Mouse (Mus musculus) heart, embryonic 10.5 days (tissue): ENCODE results near the gene Mdm4. TPM values are rescaled to one million over a fixed set of nuclear protein-coding genes. Genes with fewer than 3 reads are reported as not detected.
A peak's percentile ranks its signal among the peaks of the same experiment; 100 is the strongest.

ENCODE experiments used
- DNase-seq: peaks from one replicate; pipeline ENCODE4 v3.0.0-alpha.2; 2017; ENCODE audit warnings: low spot score
- H3K27ac ChIP-seq: fragments of 300-500 bp; sonication (generic); 2 replicates; pipeline ENCODE4 v1.5.1; 2016; ENCODE audit warnings: mild to moderate bottlenecking
- H3K27me3 ChIP-seq: fragments of 300-500 bp; sonication (generic); 2 replicates; pipeline ENCODE4 v1.6.1; 2016; ENCODE audit warnings: mild to moderate bottlenecking; ENCODE audit not compliant: poor library complexity, insufficient read depth, severe bottlenecking
- H3K36me3 ChIP-seq: fragments of 300-500 bp; sonication (generic); 2 replicates; pipeline ENCODE4 v1.6.1; 2016; ENCODE audit warnings: mild to moderate bottlenecking, moderate library complexity
- H3K4me1 ChIP-seq: fragments of 300-500 bp; sonication (generic); 2 replicates; pipeline ENCODE4 v1.6.1; 2016; ENCODE audit warnings: mild to moderate bottlenecking
- H3K4me3 ChIP-seq: fragments of 300-500 bp; sonication (generic); 2 replicates; pipeline ENCODE4 v1.5.1; 2016; ENCODE audit warnings: mild to moderate bottlenecking, moderate library complexity
- H3K9me3 ChIP-seq: fragments of 300-500 bp; sonication (generic); 2 replicates; pipeline ENCODE4 v1.6.1; 2016; ENCODE audit warnings: mild to moderate bottlenecking, moderate library complexity
- WGBS: fragments of 180-500 bp; shearing (Covaris S2); methylation state at CpG from one replicate; pipeline ENCODE4 v1.1.7; 2016; 5-methylcytosine and 5-hydroxymethylcytosine counted together
- polyA plus RNA-seq: library from polyadenylated mRNA; unstranded; fragments of >200 nt; fragmentation: Nextera tagmentation; extraction: Ambion mirVana; gene quantifications from 2 replicates; pipeline ENCODE4 v1.2.1, GENCODE M21; 2016

Mdm4 gene
- polyA plus RNA-seq, 1 experiment from 2014 or later, result 32.8 TPM

- DNase-seq, result no peak
- Histone ChIP-seq H3K4me3 (peak overlapping the region; percentile 45), H3K27ac (peak overlapping the region; percentile 94), H3K9me3 (no peaks in the 10 kb centered on the region), H3K27me3 (no peaks in the 10 kb centered on the region), H3K36me3 (peaks cover 27% of the 10 kb centered on the region), H3K4me1 (peaks cover 81% of the 10 kb centered on the region)
- 56% methylated on average over 12 of the region's 12 CpGs for WGBS
Measured at GRCm38 (mm10) chr1:133069275-133070120, 39.1 kb upstream of the Mdm4 start.

- no peaks in the 10 kb centered on the region for H3K27me3 ChIP-seq
- peak overlapping the region; percentile 94 for H3K27ac ChIP-seq
- H3K4me1 ChIP-seq, result peaks cover 75% of the 10 kb centered on the region
- 77% methylated on average over 15 of the region's 15 CpGs for WGBS
- no peak for DNase-seq
- H3K4me3 ChIP-seq, result peak overlapping the region; percentile 45
- peaks cover 29% of the 10 kb centered on the region for H3K36me3 ChIP-seq
- H3K9me3 ChIP-seq, result no peaks in the 10 kb centered on the region
Measured at GRCm38 (mm10) chr1:133068669-133069274, 38.4 kb upstream of the Mdm4 start.

DNA sequence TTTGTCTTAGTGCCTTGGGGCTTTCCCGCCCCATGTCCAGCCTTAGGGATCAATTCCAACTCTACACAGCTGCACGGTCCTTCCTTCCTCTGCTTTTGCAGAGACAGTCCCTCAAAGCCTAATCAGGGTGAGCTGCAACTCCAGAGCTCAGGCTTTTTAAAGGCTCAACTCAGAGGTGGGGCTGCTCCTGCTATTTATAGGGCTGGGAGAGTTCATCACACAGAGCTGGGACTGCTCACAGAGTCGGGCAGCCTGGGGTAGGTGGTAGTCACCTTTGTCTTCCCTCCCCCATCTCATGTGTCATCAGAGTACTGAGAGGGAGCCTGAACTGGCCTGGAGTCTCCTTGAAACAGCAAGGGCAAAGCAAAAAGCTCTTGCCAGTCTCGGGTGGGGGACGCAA, 37.9 kb upstream of the Mdm4 start:
- peaks cover 70% of the 10 kb centered on the region for H3K4me1 ChIP-seq
- peak; percentile 86 for DNase-seq
- H3K27me3 ChIP-seq, result no peaks in the 10 kb centered on the region
- WGBS, result 27% methylated on average over 5 of the region's 5 CpGs
- peak overlapping the region; percentile 94 for H3K27ac ChIP-seq
- H3K36me3 ChIP-seq, result peaks cover 34% of the 10 kb centered on the region
- no peaks in the 10 kb centered on the region for H3K9me3 ChIP-seq
- H3K4me3 ChIP-seq, result peak overlapping the region; percentile 45

DNA sequence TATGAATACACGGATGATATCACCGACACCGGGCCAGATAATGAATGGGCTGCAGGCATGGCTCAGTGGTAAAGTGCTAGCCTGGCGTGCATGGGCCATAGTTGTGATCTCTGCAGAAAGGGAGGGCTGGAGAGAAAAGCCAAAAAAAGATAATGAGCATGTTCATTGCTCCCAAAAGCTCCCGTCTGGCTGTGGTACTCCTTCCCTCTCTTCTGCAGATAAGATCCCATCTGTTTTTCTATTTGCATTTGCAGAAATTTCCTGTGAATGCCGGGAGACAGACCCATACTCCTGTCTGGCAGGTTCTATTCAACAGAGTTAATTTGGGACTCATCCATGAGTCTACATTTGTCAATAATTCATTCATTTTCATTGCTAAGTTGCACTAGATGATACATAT, 32.8 kb upstream of the Mdm4 start:
- H3K9me3 ChIP-seq, result no peaks in the 10 kb centered on the region
- DNase-seq, result no peak
- WGBS, result 82% methylated on average over 6 of the region's 6 CpGs
- H3K27ac ChIP-seq, result no peak overlapping the region
- H3K36me3 ChIP-seq, result peaks cover 44% of the 10 kb centered on the region
- no peaks in the 10 kb centered on the region for H3K27me3 ChIP-seq
- H3K4me1 ChIP-seq, result peaks cover 42% of the 10 kb centered on the region
- H3K4me3 ChIP-seq, result no peak overlapping the region

DNA sequence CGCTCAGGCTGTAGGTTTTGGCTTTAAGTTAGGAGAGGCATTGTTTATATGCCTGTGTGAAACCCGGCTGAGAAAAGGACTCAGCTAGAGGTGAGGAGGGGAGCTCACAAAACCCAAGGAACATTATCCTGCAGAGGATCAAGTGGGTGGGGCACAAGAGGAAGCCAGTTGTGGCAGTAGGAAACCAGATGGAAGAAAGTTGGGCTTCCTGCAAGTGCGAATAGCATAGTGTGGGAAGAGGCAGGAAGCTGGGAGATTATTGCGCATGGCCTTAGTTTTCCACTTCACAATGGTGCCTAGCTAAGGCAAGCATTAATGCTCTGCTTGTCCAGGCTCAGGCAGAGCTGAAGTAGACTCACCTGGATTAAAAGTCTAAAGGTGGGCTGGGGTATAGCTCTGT, 30.3 kb upstream of the Mdm4 start:
- DNase-seq, result no peak
- Histone ChIP-seq H3K27me3 (no peaks in the 10 kb centered on the region), H3K27ac (peak overlapping the region; percentile 42; the same call in 1 of the 2 replicates), H3K4me1 (peaks cover 34% of the 10 kb centered on the region), H3K4me3 (no peak overlapping the region), H3K9me3 (no peaks in the 10 kb centered on the region), H3K36me3 (peaks cover 34% of the 10 kb centered on the region)
- 37% methylated on average over 4 of the region's 4 CpGs for WGBS

DNA sequence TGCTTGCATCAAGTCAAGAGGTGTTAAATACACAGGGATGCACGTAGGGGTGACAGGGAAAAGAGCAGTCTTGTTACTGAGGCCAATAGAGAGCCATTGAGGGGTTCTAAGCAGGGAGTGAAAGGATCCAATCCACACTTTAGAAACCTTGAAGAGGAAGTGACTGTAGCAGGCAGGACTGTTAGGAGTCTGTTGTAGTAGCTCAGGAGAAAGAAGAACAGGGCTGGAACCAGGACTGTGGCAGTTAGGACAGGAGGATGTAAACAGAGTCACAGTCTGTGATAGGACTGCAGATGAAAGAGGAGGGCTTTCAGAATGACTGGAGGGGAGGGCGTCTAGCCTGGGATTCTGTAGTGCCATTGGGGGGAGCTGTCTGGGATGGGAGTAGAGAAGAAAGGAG, 29.2 kb upstream of the Mdm4 start:
- 23% methylated on average over 2 of the region's 2 CpGs for WGBS
- Histone ChIP-seq H3K27me3 (no peaks in the 10 kb centered on the region), H3K36me3 (peaks cover 30% of the 10 kb centered on the region), H3K27ac (no peak overlapping the region), H3K4me1 (peaks cover 39% of the 10 kb centered on the region), H3K9me3 (no peaks in the 10 kb centered on the region), H3K4me3 (no peak overlapping the region)
- DNase-seq, result no peak

GRCm38 (mm10) chr1:133057345-133058034, 27.1 kb upstream of the Mdm4 start:
- Histone ChIP-seq H3K9me3 (no peaks in the 10 kb centered on the region), H3K27ac (0 out of 2 replicates have a peak overlapping the region, but pooled peaks have one; percentile 29)

GRCm38 (mm10) chr1:133054326-133054725, 24.0 kb upstream of the Mdm4 start:
- H3K36me3 ChIP-seq, result no peaks in the 10 kb centered on the region
- WGBS, result 70% methylated on average over 8 of the region's 8 CpGs
- peaks cover 59% of the 10 kb centered on the region for H3K4me1 ChIP-seq
- no peak for DNase-seq
- H3K27me3 ChIP-seq, result no peaks in the 10 kb centered on the region
- H3K27ac ChIP-seq, result no peak overlapping the region
- H3K4me3 ChIP-seq, result no peak overlapping the region
- no peaks in the 10 kb centered on the region for H3K9me3 ChIP-seq

More at GRCm38 (mm10) chr1:133057345-133058034, 27.1 kb upstream of the Mdm4 start:
- DNase-seq, result no peak
- 75% methylated on average over 7 of the region's 7 CpGs for WGBS
- Histone ChIP-seq H3K4me1 (peaks cover 56% of the 10 kb centered on the region), H3K27me3 (no peaks in the 10 kb centered on the region), H3K4me3 (no peak overlapping the region), H3K36me3 (peaks cover 11% of the 10 kb centered on the region; the same call in 1 of the 2 replicates)

- Histone ChIP-seq H3K4me3 (no peak overlapping the region), H3K9me3 (no peaks in the 10 kb centered on the region), H3K4me1 (peaks cover 64% of the 10 kb centered on the region), H3K36me3 (no peaks in the 10 kb centered on the region), H3K27ac (no peak overlapping the region), H3K27me3 (no peaks in the 10 kb centered on the region)
- no peak for DNase-seq
- WGBS, result 36% methylated on average over 5 of the region's 5 CpGs
Measured at GRCm38 (mm10) chr1:133053034-133053433, 22.7 kb upstream of the Mdm4 start.

- H3K4me3 ChIP-seq, result no peak overlapping the region
- H3K9me3 ChIP-seq, result no peaks in the 10 kb centered on the region
- WGBS, result 82% methylated on average over 2 of the region's 2 CpGs
- H3K27ac ChIP-seq, result 0 out of 2 replicates have a peak overlapping the region, but pooled peaks have one; percentile 16
- no peak for DNase-seq
- H3K4me1 ChIP-seq, result peaks cover 66% of the 10 kb centered on the region
- no peaks in the 10 kb centered on the region for H3K36me3 ChIP-seq
- no peaks in the 10 kb centered on the region for H3K27me3 ChIP-seq
Measured at GRCm38 (mm10) chr1:133051829-133052228, 21.5 kb upstream of the Mdm4 start.

DNA sequence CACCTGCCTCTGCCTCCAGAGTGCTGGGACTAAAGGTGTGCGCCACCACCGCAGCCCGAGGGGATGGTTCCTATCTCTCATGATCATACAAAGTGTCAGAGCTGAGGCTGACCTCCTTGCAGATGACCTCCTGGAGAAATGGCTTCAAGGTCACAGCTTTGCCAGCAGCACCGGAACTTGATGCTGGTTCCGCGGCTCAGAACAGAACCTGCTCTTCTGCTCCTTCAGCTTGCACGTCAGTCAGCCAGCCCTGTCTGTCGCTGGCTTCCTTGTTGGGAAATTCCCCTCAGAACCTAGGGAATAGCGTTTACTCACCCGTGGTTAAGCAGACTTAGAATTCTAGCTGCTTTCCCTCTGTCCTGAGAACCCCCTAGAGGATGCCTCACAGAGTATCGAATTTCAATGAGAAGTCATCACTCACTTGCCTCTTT, 19.7 kb upstream of the Mdm4 start:
- peaks cover 2% of the 10 kb centered on the region; the same call in 1 of the 2 replicates for H3K27me3 ChIP-seq
- peak overlapping the region; percentile 9; the same call in 1 of the 2 replicates for H3K4me3 ChIP-seq
- H3K4me1 ChIP-seq, result peaks cover 73% of the 10 kb centered on the region
- no peaks in the 10 kb centered on the region for H3K36me3 ChIP-seq
- H3K9me3 ChIP-seq, result no peaks in the 10 kb centered on the region
- no peak for DNase-seq
- WGBS, result 17% methylated on average over 11 of the region's 11 CpGs
- peak overlapping the region; percentile 70 for H3K27ac ChIP-seq

DNA sequence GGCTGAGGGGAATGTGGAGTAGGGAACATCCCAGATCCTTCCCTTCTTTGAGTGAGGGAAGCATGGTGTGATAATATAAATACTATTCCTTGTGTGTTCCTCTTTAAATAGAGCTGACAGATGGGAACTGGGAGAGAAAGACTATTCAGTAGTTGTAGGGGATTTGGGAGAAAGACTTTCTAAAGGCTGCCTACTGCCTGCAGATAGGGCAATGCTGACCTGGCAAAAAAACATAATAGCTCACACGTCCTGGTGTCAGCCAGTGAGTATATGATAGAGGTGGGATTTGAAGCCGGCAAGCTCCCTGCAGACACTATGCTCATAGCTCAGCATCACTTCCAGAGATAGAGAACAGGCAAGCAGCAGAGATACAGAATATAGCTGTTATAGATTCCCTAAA, 18.3 kb upstream of the Mdm4 start:
- peaks cover 66% of the 10 kb centered on the region for H3K4me1 ChIP-seq
- WGBS, result 23% methylated on average over 2 of the region's 2 CpGs

More for the DNA sequence above, 18.3 kb upstream of the Mdm4 start:
- peaks cover 4% of the 10 kb centered on the region; the same call in 1 of the 2 replicates for H3K27me3 ChIP-seq
- H3K27ac ChIP-seq, result 0 out of 2 replicates have a peak overlapping the region, but pooled peaks have one; percentile 37
- H3K36me3 ChIP-seq, result no peaks in the 10 kb centered on the region
- DNase-seq, result no peak
- peak overlapping the region; percentile 3; the same call in 1 of the 2 replicates for H3K4me3 ChIP-seq
- H3K9me3 ChIP-seq, result no peaks in the 10 kb centered on the region
